Mouse (Mus musculus) ES-Bruce4 (cell line): Measurements from ENCODE around the gene Psmb9.

Experiments
- CTCF ChIP-seq: IDR thresholded peaks from one replicate; pipeline ENCODE4 v1.8.1; 2011; ENCODE audit warnings: low read depth, low read length
- EP300 ChIP-seq: IDR thresholded peaks from 2 replicates; pipeline ENCODE4 v1.6.1; 2011; ENCODE audit warnings: low read depth, low read length; ENCODE audit not compliant: insufficient read depth
- POLR2A ChIP-seq: IDR thresholded peaks from one replicate; pipeline ENCODE4 v1.8.1; 2011; ENCODE audit warnings: low read length; ENCODE audit not compliant: insufficient read depth

- TF ChIP-seq CTCF (no peak), POLR2A (no peak), EP300 (no peak)
Observed at GRCm38 (mm10) chr17:34143033-34143432, 44.5 kb downstream of the Psmb9 start, which contains the start of gene H2-DMb2.
